Mouse (Mus musculus): ENCODE measurements at regions not wholly inside any gene's neighbourhood (a gene's known extent, or its start where the extent isn't known, plus 50 kb on each side); places are given as distances from the start of the nearest gene placed in this dataset.

- Histone ChIP-seq H3K9ac (replicated peaks; ENCODE audit: low read depth, low read length) (no peak overlapping the region), H3K4me1 (ENCODE audit: control insufficient read depth, insufficient read depth) (no peaks in the 10 kb centered on the region), H3K4me3 (ENCODE audit: low read depth, low read length) (no peak overlapping the region), H3K27ac (ENCODE audit: low read depth) (no peak overlapping the region), H3K36me3 (replicated peaks; ENCODE audit: control insufficient read depth, insufficient read depth, low read length) (no peaks in the 10 kb centered on the region), H3K27me3 (ENCODE audit: control insufficient read depth, insufficient read depth, low read length) (no peaks in the 10 kb centered on the region), H3K9me3 (replicated peaks; ENCODE audit: control insufficient read depth, low read length) (no peaks in the 10 kb centered on the region), H3K4me2 (ENCODE audit: low read depth, low read length) (no peak overlapping the region)
- TF ChIP-seq CTCF (IDR thresholded peaks at IDR 0.05; ENCODE audit: low read depth) = no peak
- no peak for TF ChIP-seq EP300 (IDR thresholded peaks at IDR 0.05; ENCODE audit: low read depth)
- 49% methylated on average over 11 of the region's 11 CpGs for WGBS
- ATAC-seq (ENCODE audit: insufficient read depth, low read depth) (no peak), DNase-seq (ENCODE audit: low spot score) (no peak)
These were observed 137.3 kb upstream of the Krr1 start for GRCm38 (mm10) chr10:111834925-111835823.

DNA sequence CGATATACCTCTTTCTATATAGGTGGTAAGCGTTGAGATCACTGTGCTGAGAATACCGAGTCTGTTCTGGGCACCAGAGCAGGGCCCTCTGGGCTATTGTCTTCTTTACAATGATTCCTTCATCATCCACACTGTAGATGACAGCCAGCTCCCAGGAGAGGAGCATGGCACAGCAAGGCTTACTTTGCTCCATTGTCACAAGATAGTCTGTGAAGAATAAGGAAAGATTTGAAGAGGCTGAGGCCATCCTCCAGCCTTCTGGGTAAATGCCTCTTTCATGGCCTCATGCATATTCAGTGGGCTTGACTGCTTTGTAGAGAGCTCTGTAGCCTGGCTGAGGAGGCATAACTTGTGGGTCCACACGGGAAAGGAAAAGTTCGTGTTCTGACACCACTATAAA, 136.3 kb upstream of the Krr1 start:
- no peak for ATAC-seq (ENCODE audit: insufficient read depth, low read depth)
- 66% methylated on average over 5 of the region's 5 CpGs for WGBS
- TF ChIP-seq CTCF (IDR thresholded peaks at IDR 0.05; ENCODE audit: low read depth) = no peak
- TF ChIP-seq EP300 (IDR thresholded peaks at IDR 0.05; ENCODE audit: low read depth) = no peak
- Histone ChIP-seq H3K9me3 (replicated peaks; ENCODE audit: control insufficient read depth, low read length) (no peaks in the 10 kb centered on the region), H3K27me3 (ENCODE audit: control insufficient read depth, insufficient read depth, low read length) (no peaks in the 10 kb centered on the region), H3K9ac (replicated peaks; ENCODE audit: low read depth, low read length) (no peak overlapping the region), H3K4me1 (ENCODE audit: control insufficient read depth, insufficient read depth) (no peaks in the 10 kb centered on the region), H3K27ac (ENCODE audit: low read depth) (no peak overlapping the region), H3K36me3 (replicated peaks; ENCODE audit: control insufficient read depth, insufficient read depth, low read length) (no peaks in the 10 kb centered on the region), H3K4me2 (ENCODE audit: low read depth, low read length) (no peak overlapping the region), H3K4me3 (ENCODE audit: low read depth, low read length) (no peak overlapping the region)
- no peak for DNase-seq (ENCODE audit: low spot score)

- 69% methylated on average over 4 of the region's 4 CpGs for WGBS
- Histone ChIP-seq H3K9ac (replicated peaks; ENCODE audit: low read depth, low read length) (no peak overlapping the region), H3K4me1 (ENCODE audit: control insufficient read depth, insufficient read depth) (no peaks in the 10 kb centered on the region), H3K4me3 (ENCODE audit: low read depth, low read length) (no peak overlapping the region), H3K9me3 (replicated peaks; ENCODE audit: control insufficient read depth, low read length) (no peaks in the 10 kb centered on the region), H3K36me3 (replicated peaks; ENCODE audit: control insufficient read depth, insufficient read depth, low read length) (no peaks in the 10 kb centered on the region), H3K27me3 (ENCODE audit: control insufficient read depth, insufficient read depth, low read length) (no peaks in the 10 kb centered on the region), H3K27ac (ENCODE audit: low read depth) (no peak overlapping the region), H3K4me2 (ENCODE audit: low read depth, low read length) (no peak overlapping the region)
- ATAC-seq (ENCODE audit: insufficient read depth, low read depth) = no peak
- TF ChIP-seq CTCF (IDR thresholded peaks at IDR 0.05; ENCODE audit: low read depth) (no peak), EP300 (IDR thresholded peaks at IDR 0.05; ENCODE audit: low read depth) (no peak)
- no peak for DNase-seq (ENCODE audit: low spot score)
These were observed 135.7 kb upstream of the Krr1 start for GRCm38 (mm10) chr10:111836802-111837201.

- no peak for DNase-seq (ENCODE audit: low spot score)
- Histone ChIP-seq H3K4me1 (ENCODE audit: control insufficient read depth, insufficient read depth) (no peaks in the 10 kb centered on the region), H3K9ac (replicated peaks; ENCODE audit: low read depth, low read length) (no peak overlapping the region), H3K27me3 (ENCODE audit: control insufficient read depth, insufficient read depth, low read length) (no peaks in the 10 kb centered on the region), H3K27ac (ENCODE audit: low read depth) (no peak overlapping the region), H3K4me2 (ENCODE audit: low read depth, low read length) (no peak overlapping the region), H3K9me3 (replicated peaks; ENCODE audit: control insufficient read depth, low read length) (no peaks in the 10 kb centered on the region), H3K36me3 (replicated peaks; ENCODE audit: control insufficient read depth, insufficient read depth, low read length) (no peaks in the 10 kb centered on the region), H3K4me3 (ENCODE audit: low read depth, low read length) (no peak overlapping the region)
- TF ChIP-seq CTCF (IDR thresholded peaks at IDR 0.05; ENCODE audit: low read depth) (no peak), EP300 (IDR thresholded peaks at IDR 0.05; ENCODE audit: low read depth) (no peak)
- no peak for ATAC-seq (ENCODE audit: insufficient read depth, low read depth)
- WGBS = 64% methylated on average over 11 of the region's 11 CpGs
These were observed 130.1 kb upstream of the Krr1 start for GRCm38 (mm10) chr10:111842321-111842775.

- no peak overlapping the region for H3K9ac ChIP-seq (replicated peaks; ENCODE audit: low read depth, low read length)
- H3K4me3 ChIP-seq (ENCODE audit: low read depth, low read length) = no peak overlapping the region
- 66% methylated on average over 7 of the region's 7 CpGs for WGBS
- no peak overlapping the region for H3K27ac ChIP-seq (ENCODE audit: low read depth)
- TF ChIP-seq EP300 (IDR thresholded peaks at IDR 0.05; ENCODE audit: low read depth) (no peak), CTCF (IDR thresholded peaks at IDR 0.05; ENCODE audit: low read depth) (no peak)
- H3K4me1 ChIP-seq (ENCODE audit: control insufficient read depth, insufficient read depth) = no peaks in the 10 kb centered on the region
- no peaks in the 10 kb centered on the region for H3K27me3 ChIP-seq (ENCODE audit: control insufficient read depth, insufficient read depth, low read length)
- H3K36me3 ChIP-seq (replicated peaks; ENCODE audit: control insufficient read depth, insufficient read depth, low read length) = no peaks in the 10 kb centered on the region
- no peak for ATAC-seq (ENCODE audit: insufficient read depth, low read depth)
- H3K9me3 ChIP-seq (replicated peaks; ENCODE audit: control insufficient read depth, low read length) = no peaks in the 10 kb centered on the region
- DNase-seq (ENCODE audit: low spot score) = no peak
- H3K4me2 ChIP-seq (ENCODE audit: low read depth, low read length) = no peak overlapping the region
These were observed 129.6 kb upstream of the Krr1 start for GRCm38 (mm10) chr10:111842896-111843295.

Data from heart, postnatal 0 days (tissue).